Mouse (Mus musculus): ENCODE results near the gene Vldlr. TPM values are rescaled to one million over a fixed set of nuclear protein-coding genes. Genes with fewer than 3 reads are reported as not detected.

Vldlr gene
- total and polyA plus RNA-seq, 3 experiments: not detected

GRCm38 (mm10) chr19:27262141-27262540 is 45.9 kb downstream of the Vldlr start:
- H3K27ac ChIP-seq (ENCODE audit: control insufficient read depth, low read depth, low read length): no peak overlapping the region
- no peaks in the 10 kb centered on the region for H3K9me3 ChIP-seq (replicated peaks; ENCODE audit: insufficient read depth, low read length)
- H3K9ac ChIP-seq (ENCODE audit: control insufficient read depth, low read depth, low read length, poor library complexity, severe bottlenecking): no peak overlapping the region
- H3K27me3 ChIP-seq (ENCODE audit: control insufficient read depth in 1 of 2, insufficient read depth in 2 of 2, low read length in 2 of 2): no peaks in the 10 kb centered on the region
- no peak overlapping the region for H3K4me3 ChIP-seq (ENCODE audit: control insufficient read depth in 1 of 2, insufficient read depth in 1 of 2, low read depth in 2 of 2, low read length in 2 of 2)
- H3K79me2 ChIP-seq (ENCODE audit: control insufficient read depth, insufficient read depth, low read length, poor library complexity): no peaks in the 10 kb centered on the region
- no peaks in the 10 kb centered on the region for H3K36me3 ChIP-seq (ENCODE audit: control insufficient read depth in 1 of 2, insufficient read depth in 2 of 2, low read length in 2 of 2)
- no peaks in the 10 kb centered on the region for H3K4me1 ChIP-seq (ENCODE audit: control insufficient read depth in 1 of 2, insufficient read depth in 2 of 2, low read length in 2 of 2)
- TF ChIP-seq MYB (IDR thresholded peaks at IDR 0.05; ENCODE audit: low read depth, low read length) (no peak), GATA1 (IDR thresholded peaks at IDR 0.05; ENCODE audit: low read depth, low read length) (no peak), USF2 (IDR thresholded peaks at IDR 0.05; ENCODE audit: borderline replicate concordance in 1 of 2, insufficient read depth in 1 of 2, low read depth in 1 of 2, low read length in 2 of 2) (no peak), CHD2 (IDR thresholded peaks at IDR 0.05; ENCODE audit: low read length) (no peak), GABPA (IDR thresholded peaks at IDR 0.05; ENCODE audit: low read depth, low read length) (no peak), POLR2A (IDR thresholded peaks at IDR 0.05; ENCODE audit: control insufficient read depth in 1 of 2, insufficient read depth in 1 of 2, low read depth in 1 of 2, low read length in 2 of 2, poor library complexity in 1 of 2) (no peak), ELF1 (IDR thresholded peaks at IDR 0.05; ENCODE audit: low read depth, low read length) (no peak), RCOR1 (IDR thresholded peaks at IDR 0.05; ENCODE audit: low read depth, low read length) (no peak), EP300 (IDR thresholded peaks at IDR 0.05; ENCODE audit: low read depth in 1 of 2, low read length in 2 of 2) (no peak), ETS1 (IDR thresholded peaks at IDR 0.05; ENCODE audit: low read depth, low read length) (no peak), ZMIZ1 (IDR thresholded peaks at IDR 0.05; ENCODE audit: low read depth, low read length) (no peak), CHD1 (IDR thresholded peaks at IDR 0.05; ENCODE audit: low read depth, low read length) (no peak), TCF12 (IDR thresholded peaks at IDR 0.05; ENCODE audit: low read depth, low read length) (no peak), MXI1 (IDR thresholded peaks at IDR 0.05; ENCODE audit: low read depth, low read length) (no peak), E2F4 (IDR thresholded peaks at IDR 0.05; ENCODE audit: borderline replicate concordance, low read depth, low read length) (no peak), KAT2A (conservative IDR thresholded peaks at IDR 0.05; ENCODE audit: low read depth, low read length) (no peak), MAX (IDR thresholded peaks at IDR 0.05; ENCODE audit: low read length) (no peak), MAFK (IDR thresholded peaks at IDR 0.05; ENCODE audit: borderline replicate concordance, low read depth, low read length) (no peak), SMC3 (IDR thresholded peaks at IDR 0.05; ENCODE audit: low read depth, low read length) (no peak)
- no peak for DNase-seq (ENCODE audit: low read depth, low spot score)

DNA sequence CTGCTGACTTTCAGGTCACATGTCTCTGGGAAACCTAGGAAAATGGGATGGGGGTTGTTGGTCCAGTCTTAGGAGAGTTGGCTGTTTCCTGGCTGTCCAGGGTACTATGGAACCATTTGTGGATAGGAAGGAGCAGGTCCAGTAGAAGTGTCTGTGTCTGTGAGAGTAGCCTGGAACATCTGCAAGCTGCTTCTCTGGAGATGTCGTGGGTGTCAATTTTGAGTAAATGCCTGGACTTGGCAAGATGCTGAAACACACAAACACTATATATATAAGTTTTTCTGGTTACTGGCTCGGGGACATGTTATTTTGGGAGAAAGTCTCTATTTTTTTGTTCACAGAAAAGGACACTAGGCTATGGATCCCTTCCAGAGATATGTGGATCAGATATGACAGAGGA is 57.1 kb downstream of the Vldlr start:
- DNase-seq (ENCODE audit: low read depth, low spot score): no peak
- Histone ChIP-seq H3K27ac (ENCODE audit: control insufficient read depth, low read depth, low read length) (no peak overlapping the region), H3K36me3 (ENCODE audit: control insufficient read depth in 1 of 2, insufficient read depth in 2 of 2, low read length in 2 of 2) (no peaks in the 10 kb centered on the region), H3K4me1 (ENCODE audit: control insufficient read depth in 1 of 2, insufficient read depth in 2 of 2, low read length in 2 of 2) (no peaks in the 10 kb centered on the region), H3K27me3 (ENCODE audit: control insufficient read depth in 1 of 2, insufficient read depth in 2 of 2, low read length in 2 of 2) (no peaks in the 10 kb centered on the region), H3K79me2 (ENCODE audit: control insufficient read depth, insufficient read depth, low read length, poor library complexity) (no peaks in the 10 kb centered on the region), H3K4me3 (ENCODE audit: control insufficient read depth in 1 of 2, insufficient read depth in 1 of 2, low read depth in 2 of 2, low read length in 2 of 2) (no peak overlapping the region), H3K9me3 (replicated peaks; ENCODE audit: insufficient read depth, low read length) (no peaks in the 10 kb centered on the region), H3K9ac (ENCODE audit: control insufficient read depth, low read depth, low read length, poor library complexity, severe bottlenecking) (no peak overlapping the region)
- TF ChIP-seq RCOR1 (IDR thresholded peaks at IDR 0.05; ENCODE audit: low read depth, low read length) (no peak), SIN3A (IDR thresholded peaks at IDR 0.05; ENCODE audit: low read length) (no peak), SMC3 (IDR thresholded peaks at IDR 0.05; ENCODE audit: low read depth, low read length) (no peak), RAD21 (IDR thresholded peaks at IDR 0.05; ENCODE audit: low read depth, low read length) (no peak), GABPA (IDR thresholded peaks at IDR 0.05; ENCODE audit: low read depth, low read length) (no peak), CHD2 (IDR thresholded peaks at IDR 0.05; ENCODE audit: low read length) (no peak), EP300 (IDR thresholded peaks at IDR 0.05; ENCODE audit: low read depth in 1 of 2, low read length in 2 of 2) (no peak), ETS1 (IDR thresholded peaks at IDR 0.05; ENCODE audit: low read depth, low read length) (no peak), POLR2A (IDR thresholded peaks at IDR 0.05; ENCODE audit: control insufficient read depth in 1 of 2, insufficient read depth in 1 of 2, low read depth in 1 of 2, low read length in 2 of 2, poor library complexity in 1 of 2) (no peak), MAX (IDR thresholded peaks at IDR 0.05; ENCODE audit: low read length) (no peak), E2F4 (IDR thresholded peaks at IDR 0.05; ENCODE audit: borderline replicate concordance, low read depth, low read length) (no peak), UBTF (IDR thresholded peaks at IDR 0.05; ENCODE audit: borderline replicate concordance, insufficient read depth, low read depth, low read length) (no peak), CHD1 (IDR thresholded peaks at IDR 0.05; ENCODE audit: low read depth, low read length) (no peak), USF1 (IDR thresholded peaks at IDR 0.05; ENCODE audit: low read depth, low read length) (no peak), TBP (IDR thresholded peaks at IDR 0.05; ENCODE audit: low read depth, low read length) (no peak), NELFE (IDR thresholded peaks at IDR 0.05; ENCODE audit: low read depth, low read length) (no peak), NRF1 (IDR thresholded peaks at IDR 0.05; ENCODE audit: insufficient read depth, low read depth, low read length, poor library complexity, severe bottlenecking) (no peak), CTCF (IDR thresholded peaks at IDR 0.05 in 2 of 3, conservative IDR thresholded peaks at IDR 0.05 in 1 of 3; ENCODE audit: control insufficient read depth in 1 of 3, insufficient read depth in 1 of 3, low read depth in 2 of 3, low read length in 3 of 3, poor library complexity in 1 of 3, severe bottlenecking in 1 of 3) (no peak), POLR2AphosphoS2 (IDR thresholded peaks at IDR 0.05; ENCODE audit: low read length) (no peak), USF2 (IDR thresholded peaks at IDR 0.05; ENCODE audit: borderline replicate concordance in 1 of 2, insufficient read depth in 1 of 2, low read depth in 1 of 2, low read length in 2 of 2) (no peak)
